Mouse (Mus musculus): Measurements from ENCODE around the gene Srek1. TPM values are rescaled to one million over a fixed set of nuclear protein-coding genes. Genes with fewer than 3 reads are reported as not detected.

Srek1 gene
- total and polyA plus RNA-seq, 2 experiments from 2014 or later: 22.1 to 46.0 TPM

DNA sequence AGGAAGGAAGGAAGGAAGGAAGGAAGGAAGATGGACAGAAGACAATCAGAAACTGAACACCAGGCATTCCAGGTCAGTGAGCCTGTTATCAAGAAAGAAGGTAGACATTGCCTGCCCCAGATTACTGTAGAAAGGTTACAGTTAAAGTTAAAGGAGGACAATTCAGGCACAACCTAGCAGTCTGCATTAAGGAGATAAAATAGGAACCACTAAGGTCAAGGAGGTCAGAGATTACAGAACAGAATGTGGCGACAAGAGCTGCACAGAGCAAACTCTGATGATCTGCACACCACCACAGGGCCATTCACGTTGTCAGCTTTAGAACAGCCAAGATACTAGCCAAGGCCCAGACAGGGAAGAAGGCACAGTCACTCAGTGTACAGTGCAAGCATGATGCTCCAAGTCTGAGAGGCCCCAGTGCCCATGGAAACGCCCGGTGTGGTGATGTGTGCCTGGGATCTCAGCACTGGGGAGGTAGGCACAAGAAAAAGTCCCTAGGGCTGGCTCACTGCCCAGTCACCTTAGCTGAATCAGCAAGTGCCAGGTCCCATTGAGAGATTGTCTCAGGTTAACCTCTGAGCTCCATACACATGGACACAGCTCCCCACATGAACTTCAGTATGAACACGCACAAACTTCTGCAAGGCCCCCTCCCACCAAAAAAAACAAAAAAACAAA is 38.9 kb downstream of the Srek1 start:
- no peak overlapping the region for H3K27ac ChIP-seq
- H3K9me3 ChIP-seq (ENCODE audit: low read length): no peaks in the 10 kb centered on the region
- H3K4me3 ChIP-seq (ENCODE audit: low read length): no peak overlapping the region
- DNase-seq (ENCODE audit: low spot score): no peak
- H3K27me3 ChIP-seq (ENCODE audit: insufficient read depth, low read length): no peaks in the 10 kb centered on the region
- no peak overlapping the region for H3K9ac ChIP-seq (replicated peaks; ENCODE audit: low read length)
- ATAC-seq: no peak
- H3K4me2 ChIP-seq (ENCODE audit: low read depth, low read length): no peak overlapping the region
- H3K36me3 ChIP-seq (ENCODE audit: insufficient read depth, low read length): peaks cover 15% of the 10 kb centered on the region; the same call in 1 of the 2 replicates
- H3K4me1 ChIP-seq (ENCODE audit: insufficient read depth, low read length): no peaks in the 10 kb centered on the region
- no peak for TF ChIP-seq CTCF (IDR thresholded peaks at IDR 0.05; ENCODE audit: low read depth)
- 90% methylated on average over 5 of the region's 5 CpGs for WGBS

DNA sequence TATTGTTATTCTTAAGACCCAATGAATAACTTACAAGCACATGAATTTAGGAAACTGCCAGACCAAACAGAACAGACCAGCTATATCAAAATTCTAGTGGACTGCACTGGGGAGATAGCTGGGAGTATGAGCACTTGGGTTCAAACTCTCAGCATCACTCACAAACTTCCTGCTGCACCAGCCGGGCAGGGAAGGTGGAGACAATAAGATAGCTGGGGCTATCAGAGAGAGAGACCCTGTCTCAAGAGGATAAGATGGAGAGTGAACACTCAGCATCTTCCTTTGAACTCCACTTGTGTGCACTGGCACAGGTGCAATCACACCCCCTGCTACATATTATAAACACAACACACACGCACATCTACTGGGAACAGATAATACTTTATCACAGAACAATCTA is 47.5 kb downstream of the Srek1 start:
- 93% methylated on average over 2 of the region's 2 CpGs for WGBS
- ATAC-seq (no peak), DNase-seq (ENCODE audit: low spot score) (no peak)
- Histone ChIP-seq H3K9me3 (ENCODE audit: low read length) (no peaks in the 10 kb centered on the region), H3K27ac (no peak overlapping the region), H3K4me3 (ENCODE audit: low read length) (no peak overlapping the region), H3K4me2 (ENCODE audit: low read depth, low read length) (no peak overlapping the region), H3K27me3 (ENCODE audit: insufficient read depth, low read length) (no peaks in the 10 kb centered on the region), H3K4me1 (ENCODE audit: insufficient read depth, low read length) (no peaks in the 10 kb centered on the region), H3K36me3 (ENCODE audit: insufficient read depth, low read length) (no peaks in the 10 kb centered on the region), H3K9ac (replicated peaks; ENCODE audit: low read length) (no peak overlapping the region)
- TF ChIP-seq CTCF (IDR thresholded peaks at IDR 0.05; ENCODE audit: low read depth): no peak

DNA sequence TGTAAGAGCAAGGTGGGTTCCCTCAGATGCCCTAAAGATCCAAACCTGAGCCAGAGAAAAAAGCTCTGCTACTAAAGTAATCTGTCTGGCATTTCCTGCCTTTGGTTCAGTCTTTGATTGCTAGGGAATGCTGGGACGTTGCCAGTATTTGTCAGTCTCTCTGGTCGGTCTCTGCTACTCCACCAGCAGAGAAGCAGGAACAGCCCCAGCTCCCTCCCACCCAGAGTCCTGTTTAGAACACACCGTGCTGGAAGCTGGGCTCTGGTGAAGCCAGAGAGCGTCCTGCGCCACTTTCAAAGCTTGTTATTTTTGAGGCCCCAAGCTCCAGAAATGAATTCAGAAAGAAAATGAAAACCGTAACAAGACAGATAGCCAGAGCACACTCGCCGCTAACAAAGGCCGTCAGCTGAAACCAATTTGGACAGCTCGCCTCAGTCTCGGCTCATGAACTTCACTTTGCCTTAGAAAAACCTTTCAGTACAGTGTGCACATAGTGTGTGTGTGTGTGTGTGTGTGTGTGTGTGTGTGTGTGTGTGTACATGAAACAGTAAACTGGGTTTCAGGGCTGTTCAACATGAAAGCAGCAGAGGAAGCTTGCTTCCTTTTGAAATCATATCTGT is 62.9 kb downstream of the Srek1 start:
- ATAC-seq: peak; percentile 61; the same call in 1 of the 2 replicates
- no peak overlapping the region for H3K9ac ChIP-seq (replicated peaks; ENCODE audit: low read length)
- no peak for TF ChIP-seq CTCF (IDR thresholded peaks at IDR 0.05; ENCODE audit: low read depth)
- no peaks in the 10 kb centered on the region for H3K4me1 ChIP-seq (ENCODE audit: insufficient read depth, low read length)
- no peaks in the 10 kb centered on the region for H3K27me3 ChIP-seq (ENCODE audit: insufficient read depth, low read length)
- H3K4me3 ChIP-seq (ENCODE audit: low read length): no peak overlapping the region
- no peaks in the 10 kb centered on the region for H3K36me3 ChIP-seq (ENCODE audit: insufficient read depth, low read length)
- 30% methylated on average over 11 of the region's 11 CpGs for WGBS
- no peak overlapping the region for H3K27ac ChIP-seq
- no peaks in the 10 kb centered on the region for H3K9me3 ChIP-seq (ENCODE audit: low read length)
- DNase-seq (ENCODE audit: low spot score): peak; percentile 36
- H3K4me2 ChIP-seq (ENCODE audit: low read depth, low read length): peak overlapping the region; percentile 5; the same call in 1 of the 2 replicates

DNA sequence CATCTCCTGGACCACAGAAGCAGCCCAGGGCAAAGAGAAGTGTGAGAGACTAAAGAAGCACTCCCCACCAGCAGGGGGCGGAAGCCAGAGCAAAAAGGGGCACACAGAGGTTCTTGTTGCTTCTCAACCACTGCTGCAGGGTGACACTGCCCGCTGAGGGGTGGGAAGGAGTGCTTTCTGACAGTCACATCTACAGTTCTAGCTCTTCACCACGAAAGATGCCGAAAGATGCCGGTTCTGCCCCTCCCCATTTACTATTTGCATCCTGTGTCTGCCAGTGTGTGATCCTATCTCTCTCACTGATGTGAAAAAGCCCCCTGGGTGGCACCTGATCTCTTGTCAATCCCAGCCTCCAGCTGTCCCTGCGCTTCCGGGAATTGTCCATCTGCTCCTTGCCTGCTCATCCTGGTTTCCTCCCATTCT is 64.0 kb downstream of the Srek1 start:
- peak; percentile 51 for TF ChIP-seq CTCF (IDR thresholded peaks at IDR 0.05; ENCODE audit: low read depth)
- no peaks in the 10 kb centered on the region for H3K27me3 ChIP-seq (ENCODE audit: insufficient read depth, low read length)
- no peak overlapping the region for H3K9ac ChIP-seq (replicated peaks; ENCODE audit: low read length)
- H3K4me1 ChIP-seq (ENCODE audit: insufficient read depth, low read length): no peaks in the 10 kb centered on the region
- no peak overlapping the region for H3K27ac ChIP-seq
- H3K4me3 ChIP-seq (ENCODE audit: low read length): no peak overlapping the region
- H3K9me3 ChIP-seq (ENCODE audit: low read length): no peaks in the 10 kb centered on the region
- ATAC-seq: 0 out of 2 replicates have a peak, but pooled peaks have one; percentile 35
- peak; percentile 33 for DNase-seq (ENCODE audit: low spot score)
- 58% methylated on average over 7 of the region's 7 CpGs for WGBS
- H3K4me2 ChIP-seq (ENCODE audit: low read depth, low read length): no peak overlapping the region
- no peaks in the 10 kb centered on the region for H3K36me3 ChIP-seq (ENCODE audit: insufficient read depth, low read length)

DNA sequence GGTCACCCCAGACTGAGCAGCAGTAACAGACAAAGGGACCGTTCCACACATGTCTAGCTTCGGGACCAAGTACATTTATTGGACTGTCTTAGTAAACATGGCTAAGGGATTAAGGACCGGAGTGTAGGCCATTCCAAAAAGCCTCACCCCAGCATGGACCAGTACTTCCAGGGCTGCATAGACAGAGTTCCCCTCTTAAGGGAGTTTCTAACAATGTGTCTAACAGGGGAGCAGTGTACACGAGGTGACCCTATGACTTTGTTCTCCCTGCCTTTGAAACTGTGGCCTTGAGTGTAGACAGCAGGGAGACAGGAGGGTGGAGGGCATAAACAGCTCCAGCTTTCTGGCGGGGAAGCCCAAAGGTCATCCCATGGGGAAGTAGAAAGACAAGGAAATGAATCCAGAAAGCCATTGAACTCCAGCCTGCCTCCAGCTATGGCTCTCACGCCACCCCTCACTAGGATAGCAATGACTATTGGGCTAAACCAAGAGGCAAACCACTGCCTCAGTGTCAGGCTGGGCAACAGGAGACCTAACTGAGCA is 68.9 kb downstream of the Srek1 start:
- Histone ChIP-seq H3K9ac (replicated peaks; ENCODE audit: low read length) (no peak overlapping the region), H3K4me2 (ENCODE audit: low read depth, low read length) (no peak overlapping the region), H3K27ac (no peak overlapping the region), H3K4me1 (ENCODE audit: insufficient read depth, low read length) (no peaks in the 10 kb centered on the region), H3K27me3 (ENCODE audit: insufficient read depth, low read length) (no peaks in the 10 kb centered on the region), H3K4me3 (ENCODE audit: low read length) (no peak overlapping the region), H3K9me3 (ENCODE audit: low read length) (no peaks in the 10 kb centered on the region), H3K36me3 (ENCODE audit: insufficient read depth, low read length) (no peaks in the 10 kb centered on the region)
- DNase-seq (ENCODE audit: low spot score) (no peak), ATAC-seq (no peak)
- no peak for TF ChIP-seq CTCF (IDR thresholded peaks at IDR 0.05; ENCODE audit: low read depth)
- 73% methylated on average over 6 of the region's 6 CpGs for WGBS

DNA sequence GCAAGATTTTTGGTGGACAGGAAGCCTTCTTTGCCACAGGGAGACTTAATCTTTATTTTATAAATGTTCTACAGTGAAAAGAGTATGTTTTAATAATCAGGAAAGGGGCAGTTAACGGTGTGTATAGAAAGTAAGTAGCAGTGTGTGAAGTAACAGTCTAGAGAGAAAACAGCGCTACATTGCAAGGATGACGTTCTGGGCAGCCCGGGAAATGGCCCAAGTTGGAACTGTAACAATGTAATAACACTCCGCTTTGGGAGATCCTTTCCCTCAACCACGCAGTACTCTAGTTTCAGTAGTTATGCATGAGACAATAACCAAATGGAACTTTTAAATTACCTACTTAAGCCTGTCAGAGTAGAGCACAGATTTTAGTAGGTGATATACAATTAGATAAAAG is 70.6 kb downstream of the Srek1 start:
- H3K4me3 ChIP-seq (ENCODE audit: low read length): no peak overlapping the region
- 64% methylated on average over 6 of the region's 6 CpGs for whole genome bisulfite sequencing
- no peak overlapping the region for H3K9ac ChIP-seq (replicated peaks; ENCODE audit: low read length)
- no peak for TF ChIP-seq CTCF (IDR thresholded peaks at IDR 0.05; ENCODE audit: low read depth)
- ATAC-seq (no peak), DNase-seq (ENCODE audit: low spot score) (no peak)
- H3K27ac ChIP-seq: no peak overlapping the region
- H3K36me3 ChIP-seq (ENCODE audit: insufficient read depth, low read length): no peaks in the 10 kb centered on the region
- H3K4me2 ChIP-seq (ENCODE audit: low read depth, low read length): no peak overlapping the region
- no peaks in the 10 kb centered on the region for H3K9me3 ChIP-seq (ENCODE audit: low read length)
- no peaks in the 10 kb centered on the region for H3K27me3 ChIP-seq (ENCODE audit: insufficient read depth, low read length)
- no peaks in the 10 kb centered on the region for H3K4me1 ChIP-seq (ENCODE audit: insufficient read depth, low read length)

DNA sequence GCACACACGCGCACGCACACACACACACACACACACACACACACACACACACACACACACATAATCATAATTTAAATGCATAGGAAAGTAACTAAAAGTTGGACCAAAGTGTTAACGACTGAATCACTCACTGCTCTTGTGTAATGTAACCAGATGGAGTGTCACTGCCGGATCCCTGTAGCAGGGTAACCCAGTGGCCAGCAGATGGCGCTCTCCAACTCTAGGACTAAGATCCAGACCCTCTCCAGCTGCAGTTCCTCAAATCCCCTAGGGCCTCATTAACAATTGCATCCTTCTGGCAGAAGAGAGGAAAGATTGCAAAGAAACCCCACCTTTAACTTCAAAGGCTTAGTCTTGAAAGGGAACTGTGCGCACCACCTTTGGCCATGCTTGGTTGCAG is 71.0 kb downstream of the Srek1 start:
- no peak overlapping the region for H3K4me2 ChIP-seq (ENCODE audit: low read depth, low read length)
- H3K9ac ChIP-seq (replicated peaks; ENCODE audit: low read length): no peak overlapping the region
- H3K27ac ChIP-seq: no peak overlapping the region
- DNase-seq (ENCODE audit: low spot score): peak; percentile 94
- H3K4me3 ChIP-seq (ENCODE audit: low read length): no peak overlapping the region
- peak; percentile 87 for ATAC-seq
- WGBS: 37% methylated on average over 7 of the region's 7 CpGs
- H3K36me3 ChIP-seq (ENCODE audit: insufficient read depth, low read length): no peaks in the 10 kb centered on the region
- TF ChIP-seq CTCF (IDR thresholded peaks at IDR 0.05; ENCODE audit: low read depth): peak; percentile 90
- no peaks in the 10 kb centered on the region for H3K9me3 ChIP-seq (ENCODE audit: low read length)
- H3K27me3 ChIP-seq (ENCODE audit: insufficient read depth, low read length): no peaks in the 10 kb centered on the region
- H3K4me1 ChIP-seq (ENCODE audit: insufficient read depth, low read length): no peaks in the 10 kb centered on the region
